Mouse (Mus musculus) embryonic facial prominence, embryonic 10.5 days (tissue): ENCODE measurements around the gene Gm13285. TPM values are rescaled to one million over a fixed set of nuclear protein-coding genes. Genes with fewer than 3 reads are reported as not detected.

Experiments used
- polyA plus RNA-seq: library from polyadenylated mRNA; unstranded; fragments of >200 nt; fragmentation: Nextera tagmentation; extraction: Ambion mirVana; gene quantifications from 2 replicates; pipeline ENCODE4 v1.2.1, GENCODE M21; 2016

Gm13285 gene
- polyA plus RNA-seq, 1 experiment from 2014 or later, result 0.35 TPM

Other genes starting within 250 kb of the Gm13285 start
- gene Ifna15, start 241.4 kb upstream of the Gm13285 start, polyA plus RNA-seq, result not detected in 2 replicates
- not detected in 2 replicates for gene Ifna14, start 227.9 kb upstream of the Gm13285 start, polyA plus RNA-seq
- not detected in 2 replicates for gene Ifna9, start 207.3 kb upstream of the Gm13285 start, polyA plus RNA-seq
- not detected in 2 replicates for gene Ifna12, start 196.3 kb upstream of the Gm13285 start, polyA plus RNA-seq
- gene C87499, start 165.3 kb upstream of the Gm13285 start, polyA plus RNA-seq, result not detected in 2 replicates
- not detected in 2 replicates for gene Ifna13, start 155.2 kb upstream of the Gm13285 start, polyA plus RNA-seq
- gene Ifna16, start 122.7 kb upstream of the Gm13285 start, polyA plus RNA-seq, result not detected in 2 replicates
- gene Ifna2, start 115.8 kb upstream of the Gm13285 start, polyA plus RNA-seq, result not detected in 2 replicates
- not detected in 2 replicates for gene Ifnab, start 108.3 kb upstream of the Gm13285 start, polyA plus RNA-seq
- gene Gm26566, start 77.9 kb upstream of the Gm13285 start, polyA plus RNA-seq, result 0.80 and 0.90 TPM in 2 replicates
- gene Klhl9, start 77.2 kb upstream of the Gm13285 start, polyA plus RNA-seq, result 100 and 110 TPM in 2 replicates
- gene Gm13271, start 44.8 kb upstream of the Gm13285 start, polyA plus RNA-seq, result not detected in 2 replicates
- 0.14 and 0.20 TPM in 2 replicates for gene Gm13283, start 39.5 kb upstream of the Gm13285 start, polyA plus RNA-seq
- gene Gm13290, start 25.8 kb upstream of the Gm13285 start, polyA plus RNA-seq, result not detected in 2 replicates
- not detected in 2 replicates for gene Gm13289, start 22.7 kb upstream of the Gm13285 start, polyA plus RNA-seq
- gene Gm13272, start 19.8 kb upstream of the Gm13285 start, polyA plus RNA-seq, result not detected in 2 replicates
- 0.14 TPM in 1 of 2 replicates, not detected in the other for gene Ifnz, start 17.5 kb upstream of the Gm13285 start, polyA plus RNA-seq
- not detected in 2 replicates for gene Gm13276, start 14.0 kb upstream of the Gm13285 start, polyA plus RNA-seq
- not detected in 2 replicates for gene Gm13277, start 11.0 kb upstream of the Gm13285 start, polyA plus RNA-seq
- gene Gm13278, start 8.1 kb upstream of the Gm13285 start, polyA plus RNA-seq, result not detected in 2 replicates
- gene Gm13275, start 5.2 kb upstream of the Gm13285 start, polyA plus RNA-seq, result not detected in 2 replicates
- gene Gm13279, start 2.3 kb upstream of the Gm13285 start, polyA plus RNA-seq, result not detected in 2 replicates
- not detected in 2 replicates for gene Gm13287, start 3.6 kb downstream of the Gm13285 start, polyA plus RNA-seq
- not detected in 2 replicates for gene Gm13288, start 5.9 kb downstream of the Gm13285 start, polyA plus RNA-seq
- not detected in 2 replicates for gene Ifna7, start 16.6 kb downstream of the Gm13285 start, polyA plus RNA-seq
- gene Ifna11, start 20.3 kb downstream of the Gm13285 start, polyA plus RNA-seq, result not detected in 2 replicates
- not detected in 2 replicates for gene Ifna6, start 27.8 kb downstream of the Gm13285 start, polyA plus RNA-seq
- gene Ifna5, start 35.9 kb downstream of the Gm13285 start, polyA plus RNA-seq, result not detected in 2 replicates
- gene Ifna4, start 42.2 kb downstream of the Gm13285 start, polyA plus RNA-seq, result not detected in 2 replicates
- gene Ifna1, start 50.4 kb downstream of the Gm13285 start, polyA plus RNA-seq, result not detected in 2 replicates
- not detected in 2 replicates for gene Ifne, start 80.5 kb downstream of the Gm13285 start, polyA plus RNA-seq